Mouse (Mus musculus): Measurements from ENCODE around the gene Ptprm. TPM values are rescaled to one million over a fixed set of nuclear protein-coding genes. Genes with fewer than 3 reads are reported as not detected.

Gene Ptprm
- polyA plus RNA-seq, 1 experiment from 2014 or later: 9.0 TPM

GRCm38 (mm10) chr17:67102051-67102450 is 252.2 kb downstream of the Ptprm start:
- DNase-seq (ENCODE audit: low spot score): no peak
- H3K4me1 ChIP-seq: no peaks in the 10 kb centered on the region
- no peaks in the 10 kb centered on the region for H3K27me3 ChIP-seq (ENCODE audit: low read depth, poor library complexity, severe bottlenecking)
- H3K9me3 ChIP-seq (replicated peaks): no peaks in the 10 kb centered on the region
- WGBS: 88% methylated on average over 6 of the region's 6 CpGs
- no peak overlapping the region for H3K4me3 ChIP-seq
- no peaks in the 10 kb centered on the region for H3K36me3 ChIP-seq
- no peak overlapping the region for H3K27ac ChIP-seq

DNA sequence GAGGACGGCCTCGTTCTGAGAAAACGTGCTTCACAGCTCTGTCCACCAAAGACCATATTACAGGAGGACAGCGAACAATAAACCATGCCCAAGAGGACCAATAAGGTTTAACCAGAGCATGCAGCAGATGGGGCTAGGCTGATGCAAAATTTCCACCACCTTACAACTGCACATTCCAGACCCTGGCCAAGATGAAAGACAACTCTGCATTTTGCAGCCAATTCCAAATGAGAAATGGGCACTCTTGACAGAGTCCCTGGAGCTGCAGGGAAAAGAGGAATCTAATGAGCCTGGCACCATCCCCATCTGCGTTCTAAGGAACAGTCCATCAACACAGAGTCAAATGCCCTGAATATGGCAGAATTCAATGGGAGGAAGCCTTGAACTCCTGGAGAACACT is 263.3 kb downstream of the Ptprm start:
- H3K9me3 ChIP-seq (replicated peaks): no peaks in the 10 kb centered on the region
- no peaks in the 10 kb centered on the region for H3K27me3 ChIP-seq (ENCODE audit: low read depth, poor library complexity, severe bottlenecking)
- H3K4me3 ChIP-seq: no peak overlapping the region
- H3K36me3 ChIP-seq: no peaks in the 10 kb centered on the region
- 79% methylated on average over 5 of the region's 5 CpGs for WGBS
- no peak overlapping the region for H3K27ac ChIP-seq
- H3K4me1 ChIP-seq: peaks cover 9% of the 10 kb centered on the region; the same call in 1 of the 2 replicates
- no peak for DNase-seq (ENCODE audit: low spot score)

GRCm38 (mm10) chr17:67090153-67090552 is 264.1 kb downstream of the Ptprm start:
- H3K36me3 ChIP-seq: no peaks in the 10 kb centered on the region
- H3K4me1 ChIP-seq: peaks cover 9% of the 10 kb centered on the region; the same call in 1 of the 2 replicates
- no peaks in the 10 kb centered on the region for H3K27me3 ChIP-seq (ENCODE audit: low read depth, poor library complexity, severe bottlenecking)
- WGBS: 74% methylated on average over 7 of the region's 7 CpGs
- no peak overlapping the region for H3K27ac ChIP-seq
- DNase-seq (ENCODE audit: low spot score): no peak
- no peaks in the 10 kb centered on the region for H3K9me3 ChIP-seq (replicated peaks)
- no peak overlapping the region for H3K4me3 ChIP-seq

GRCm38 (mm10) chr17:67089611-67090010 is 264.6 kb downstream of the Ptprm start:
- no peaks in the 10 kb centered on the region for H3K36me3 ChIP-seq
- 88% methylated on average over 3 of the region's 3 CpGs for WGBS
- no peak overlapping the region for H3K4me3 ChIP-seq
- no peaks in the 10 kb centered on the region for H3K9me3 ChIP-seq (replicated peaks)
- no peaks in the 10 kb centered on the region for H3K27me3 ChIP-seq (ENCODE audit: low read depth, poor library complexity, severe bottlenecking)
- peaks cover 9% of the 10 kb centered on the region; the same call in 1 of the 2 replicates for H3K4me1 ChIP-seq
- no peak overlapping the region for H3K27ac ChIP-seq
- DNase-seq (ENCODE audit: low spot score): no peak

DNA sequence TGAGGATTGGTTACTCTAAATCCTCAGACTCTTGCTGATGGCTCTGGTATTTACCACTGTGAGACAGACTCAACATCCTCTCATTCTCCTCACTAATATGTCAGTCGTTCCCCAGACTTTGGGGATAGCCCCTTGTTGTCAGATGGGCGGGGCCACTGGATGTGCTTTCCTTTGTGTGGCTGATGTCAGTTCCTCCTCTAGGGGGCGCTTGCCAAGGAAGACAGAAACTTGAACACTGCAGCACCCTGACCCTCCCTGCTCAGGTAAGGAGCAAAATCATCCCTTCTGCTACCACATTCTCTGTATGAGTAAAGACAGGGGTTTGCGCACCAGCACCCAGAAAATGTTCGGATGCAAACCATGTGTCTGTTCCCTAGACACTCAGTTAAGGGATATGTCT is 266.7 kb downstream of the Ptprm start:
- no peak overlapping the region for H3K27ac ChIP-seq
- 70% methylated on average over 5 of the region's 5 CpGs for WGBS
- H3K27me3 ChIP-seq (ENCODE audit: low read depth, poor library complexity, severe bottlenecking): no peaks in the 10 kb centered on the region
- H3K36me3 ChIP-seq: no peaks in the 10 kb centered on the region
- peaks cover 9% of the 10 kb centered on the region; the same call in 1 of the 2 replicates for H3K4me1 ChIP-seq
- no peak overlapping the region for H3K4me3 ChIP-seq
- H3K9me3 ChIP-seq (replicated peaks): no peaks in the 10 kb centered on the region
- no peak for DNase-seq (ENCODE audit: low spot score)

GRCm38 (mm10) chr17:67086811-67087210 is 267.4 kb downstream of the Ptprm start:
- Histone ChIP-seq H3K9me3 (replicated peaks) (no peaks in the 10 kb centered on the region), H3K27ac (no peak overlapping the region), H3K36me3 (no peaks in the 10 kb centered on the region), H3K4me1 (peaks cover 9% of the 10 kb centered on the region; the same call in 1 of the 2 replicates), H3K27me3 (ENCODE audit: low read depth, poor library complexity, severe bottlenecking) (no peaks in the 10 kb centered on the region), H3K4me3 (no peak overlapping the region)
- WGBS: 83% methylated on average over 2 of the region's 2 CpGs
- DNase-seq (ENCODE audit: low spot score): no peak

- DNase-seq (ENCODE audit: low spot score): no peak
- 84% methylated on average over 4 of the region's 4 CpGs for WGBS
- H3K4me1 ChIP-seq: peaks cover 1% of the 10 kb centered on the region; the same call in 1 of the 2 replicates
Observed at GRCm38 (mm10) chr17:67084501-67084900, 269.8 kb downstream of the Ptprm start.

DNA sequence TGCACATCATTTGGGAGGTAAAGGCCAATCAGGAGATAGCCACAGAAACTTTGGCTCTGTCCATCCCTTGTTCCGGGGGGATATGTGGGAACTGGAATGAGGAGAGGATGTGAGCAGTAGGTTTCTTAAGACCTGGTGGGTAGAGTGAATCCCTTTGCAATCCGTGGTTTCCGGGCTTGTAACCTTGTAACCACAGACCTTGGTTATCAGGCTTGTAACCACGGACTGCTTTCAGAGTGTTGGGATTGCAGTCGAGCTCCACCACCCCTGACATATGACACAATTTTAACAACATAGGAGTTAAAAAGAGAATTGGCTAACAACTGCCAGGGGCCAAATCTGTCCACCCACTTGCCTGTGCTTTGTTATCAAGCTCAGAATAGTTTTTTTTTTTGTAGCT is 270.2 kb downstream of the Ptprm start:
- 85% methylated on average over 5 of the region's 5 CpGs for WGBS
- Histone ChIP-seq H3K27ac (no peak overlapping the region), H3K36me3 (no peaks in the 10 kb centered on the region), H3K4me1 (peaks cover 3% of the 10 kb centered on the region; the same call in 1 of the 2 replicates), H3K4me3 (no peak overlapping the region), H3K9me3 (replicated peaks) (no peaks in the 10 kb centered on the region), H3K27me3 (ENCODE audit: low read depth, poor library complexity, severe bottlenecking) (no peaks in the 10 kb centered on the region)
- DNase-seq (ENCODE audit: low spot score): no peak

More at GRCm38 (mm10) chr17:67084501-67084900, 269.8 kb downstream of the Ptprm start:
- no peaks in the 10 kb centered on the region for H3K27me3 ChIP-seq (ENCODE audit: low read depth, poor library complexity, severe bottlenecking)
- H3K9me3 ChIP-seq (replicated peaks): no peaks in the 10 kb centered on the region
- no peaks in the 10 kb centered on the region for H3K36me3 ChIP-seq
- H3K4me3 ChIP-seq: no peak overlapping the region
- no peak overlapping the region for H3K27ac ChIP-seq

- Histone ChIP-seq H3K4me3 (no peak overlapping the region), H3K4me1 (peaks cover 3% of the 10 kb centered on the region; the same call in 1 of the 2 replicates), H3K9me3 (replicated peaks) (no peaks in the 10 kb centered on the region), H3K27ac (no peak overlapping the region), H3K36me3 (no peaks in the 10 kb centered on the region), H3K27me3 (ENCODE audit: low read depth, poor library complexity, severe bottlenecking) (no peaks in the 10 kb centered on the region)
- DNase-seq (ENCODE audit: low spot score): no peak
- 94% methylated on average over 1 of the region's 1 CpGs for WGBS
Observed at GRCm38 (mm10) chr17:67079570-67079969, 274.7 kb downstream of the Ptprm start.

GRCm38 (mm10) chr17:67073580-67073979 is 280.7 kb downstream of the Ptprm start:
- no peaks in the 10 kb centered on the region for H3K36me3 ChIP-seq
- WGBS: 89% methylated on average over 4 of the region's 4 CpGs
- H3K27ac ChIP-seq: no peak overlapping the region
- DNase-seq (ENCODE audit: low spot score): no peak
- no peaks in the 10 kb centered on the region for H3K4me1 ChIP-seq
- no peaks in the 10 kb centered on the region for H3K27me3 ChIP-seq (ENCODE audit: low read depth, poor library complexity, severe bottlenecking)
- no peak overlapping the region for H3K4me3 ChIP-seq
- H3K9me3 ChIP-seq (replicated peaks): no peaks in the 10 kb centered on the region

DNA sequence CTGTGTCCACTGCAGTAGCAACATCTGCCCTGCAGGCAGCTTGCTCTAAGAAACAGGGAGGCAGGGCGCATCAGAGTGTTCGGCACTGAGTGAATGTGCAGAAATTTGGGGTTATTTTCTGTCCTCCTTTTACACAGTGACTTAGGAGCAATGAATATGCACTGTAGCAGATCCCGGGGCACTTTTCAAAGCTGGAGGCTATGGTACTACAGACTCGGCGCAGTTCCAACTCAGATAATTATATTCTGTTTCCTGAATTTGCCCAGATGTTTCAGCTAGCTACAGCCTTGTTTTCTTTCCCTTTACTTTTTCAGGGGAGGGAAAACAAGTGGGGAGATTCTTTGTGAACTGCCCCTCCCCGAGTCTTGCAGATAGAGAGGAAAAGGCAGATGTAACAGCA is 281.1 kb downstream of the Ptprm start:
- no peak for DNase-seq (ENCODE audit: low spot score)
- 88% methylated on average over 6 of the region's 6 CpGs for WGBS
- H3K4me3 ChIP-seq: no peak overlapping the region

GRCm38 (mm10) chr17:67071231-67072009 is 282.8 kb downstream of the Ptprm start:
- Histone ChIP-seq H3K9me3 (replicated peaks) (no peaks in the 10 kb centered on the region), H3K27me3 (ENCODE audit: low read depth, poor library complexity, severe bottlenecking) (no peaks in the 10 kb centered on the region), H3K4me1 (no peaks in the 10 kb centered on the region), H3K4me3 (no peak overlapping the region), H3K36me3 (no peaks in the 10 kb centered on the region), H3K27ac (no peak overlapping the region)
- no peak for DNase-seq (ENCODE audit: low spot score)
- 93% methylated on average over 7 of the region's 7 CpGs for WGBS

More for the DNA sequence above, 281.1 kb downstream of the Ptprm start:
- Histone ChIP-seq H3K27me3 (ENCODE audit: low read depth, poor library complexity, severe bottlenecking) (no peaks in the 10 kb centered on the region), H3K4me1 (no peaks in the 10 kb centered on the region), H3K36me3 (no peaks in the 10 kb centered on the region), H3K27ac (no peak overlapping the region), H3K9me3 (replicated peaks) (no peaks in the 10 kb centered on the region)

DNA sequence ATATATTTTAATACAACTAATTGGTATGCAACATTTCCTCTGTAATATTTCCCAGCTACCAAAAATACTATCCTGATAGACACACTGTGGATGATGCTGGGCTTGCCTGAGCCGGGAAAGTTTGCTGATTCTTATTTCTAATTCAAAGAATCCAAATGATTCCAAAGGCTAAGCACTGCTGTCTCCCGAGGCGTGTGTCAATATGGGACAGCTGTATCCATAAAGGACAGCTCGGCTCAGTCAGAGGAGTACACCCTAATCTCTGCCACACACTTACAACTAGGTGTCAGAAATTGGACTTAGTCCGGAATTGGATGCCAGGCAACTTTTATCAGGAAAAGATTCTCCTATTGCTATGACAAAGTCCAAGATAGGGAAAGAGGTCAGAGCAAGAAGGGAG is 290.6 kb downstream of the Ptprm start:
- Histone ChIP-seq H3K27ac (no peak overlapping the region), H3K4me3 (no peak overlapping the region)
- WGBS: 95% methylated on average over 5 of the region's 5 CpGs

More for the DNA sequence above, 290.6 kb downstream of the Ptprm start:
- Histone ChIP-seq H3K27me3 (ENCODE audit: low read depth, poor library complexity, severe bottlenecking) (no peaks in the 10 kb centered on the region), H3K36me3 (no peaks in the 10 kb centered on the region), H3K9me3 (replicated peaks) (no peaks in the 10 kb centered on the region), H3K4me1 (no peaks in the 10 kb centered on the region)
- no peak for DNase-seq (ENCODE audit: low spot score)
